Mouse (Mus musculus) gastrocnemius, postnatal 10 days (tissue): ENCODE results near the gene Slc4a1. TPM values are rescaled to one million over a fixed set of nuclear protein-coding genes. Genes with fewer than 3 reads are reported as not detected.

ENCODE experiments used
- microRNA-seq, 2 experiments: library from miRNA; unstranded; fragments of <30 nt; microRNA quantifications; one replicate each; pipeline ENCODE4 v1.2.0; 2021
- total RNA-seq, 2 experiments: library from RNA; stranded (reverse); gene quantifications; 2 replicates each; pipeline ENCODE4 v1.2.3; 2021

Slc4a1 gene
- total RNA-seq, 2 experiments from 2014 or later = 2.1 to 10.7 TPM

Small RNA genes within 50 kb of the gene (microRNA-seq; reads per million reads assigned to microRNA genes)
- 0.25 to 0.32 reads per million in 2 experiments for gene Mir6930

Other genes starting within 250 kb of the Slc4a1 start
- not detected for gene Nags, start 220.7 kb downstream of the Slc4a1 start, total RNA-seq
- 10 to 100 TPM; 13.7 to 15.9 TPM for gene Tmem101, start 209.8 kb downstream of the Slc4a1 start, total RNA-seq
- gene Lsm12, start 180.9 kb downstream of the Slc4a1 start, total RNA-seq = 10 to 100 TPM; 83.1 to 84.4 TPM
- gene G6pc3, start 176.6 kb downstream of the Slc4a1 start, total RNA-seq = 10 to 100 TPM; 32.2 to 34.6 TPM
- 10 to 100 TPM; 68.5 to 86.9 TPM for gene Hdac5, start 136.0 kb downstream of the Slc4a1 start, total RNA-seq
- gene BC030867, start 117.3 kb downstream of the Slc4a1 start, total RNA-seq = 1 to 10 TPM in 1 of 2 experiments, under 1 TPM in 1; 0.99 to 1.2 TPM
- gene Asb16, start 97.5 kb downstream of the Slc4a1 start, total RNA-seq = 10 to 100 TPM; 48.7 to 54.4 TPM
- gene Tmub2, start 81.3 kb downstream of the Slc4a1 start, total RNA-seq = 10 to 100 TPM; 15.7 to 18.9 TPM
- gene Atxn7l3, start 69.6 kb downstream of the Slc4a1 start, total RNA-seq = 10 to 100 TPM; 20.8 to 25.5 TPM
- 10 to 100 TPM; 56.0 to 64.8 TPM for gene Ubtf, start 46.5 kb downstream of the Slc4a1 start, total RNA-seq
- gene Rundc3a, start 27.2 kb upstream of the Slc4a1 start, total RNA-seq = 1 to 10 TPM in 1 of 2 experiments, under 1 TPM in 1; 0.87 to 1.9 TPM
- 10 to 100 TPM; 51.7 to 53.5 TPM for gene Slc25a39, start 41.7 kb upstream of the Slc4a1 start, total RNA-seq
- 10 to 100 TPM; 81.6 to 93.6 TPM for gene Grn, start 64.1 kb upstream of the Slc4a1 start, total RNA-seq
- 10 to 100 TPM; 11.7 to 12.3 TPM for gene Fam171a2, start 81.5 kb upstream of the Slc4a1 start, total RNA-seq
- 1 to 10 TPM; 1.9 to 3.7 TPM for gene Itga2b, start 103.9 kb upstream of the Slc4a1 start, total RNA-seq
- gene Gpatch8, start 190.2 kb upstream of the Slc4a1 start, total RNA-seq = 10 to 100 TPM; 28.9 to 33.9 TPM
- gene Gm11627, start 213.3 kb upstream of the Slc4a1 start, total RNA-seq = 1 to 10 TPM in 1 of 2 experiments, under 1 TPM in 1; 0.50 to 1.0 TPM
- gene Fzd2, start 238.2 kb upstream of the Slc4a1 start, total RNA-seq = 10 to 100 TPM in 1 of 2 experiments, 1 to 10 TPM in 1; 8.0 to 12.5 TPM